Mouse (Mus musculus) adrenal gland, postnatal 10 days (tissue): ENCODE data around the gene Ttc30a2. TPM values are rescaled to one million over a fixed set of nuclear protein-coding genes. Genes with fewer than 3 reads are reported as not detected.
A peak's percentile ranks its signal among the peaks of the same experiment; 100 is the strongest.

Source experiments
- DNase-seq: peaks from one replicate; pipeline ENCODE4 v3.0.0; 2021; ENCODE audit warnings: mixed read lengths
- long read RNA-seq, 2 experiments: library from polyadenylated mRNA; stranded (forward); transcript quantifications; one replicate each; pipeline ENCODE4 v2.0.0; 2021
- total RNA-seq, 2 experiments: library from RNA; stranded (reverse); gene quantifications; 2 replicates each; pipeline ENCODE4 v1.2.3; 2021

Ttc30a2 gene
- 1 to 10 TPM in 1 of 2 experiments, under 1 TPM in 1; 0.78 to 1.2 TPM for total RNA-seq
- long read RNA-seq, experiment 1, result 0 reads
- long read RNA-seq, experiment 2, result 0 reads

- DNase-seq, result peak; percentile 47
Observed at GRCm38 (mm10) chr2:75977752-75978368, at the start of gene Ttc30a2. TSS of gene Ttc30a2 (minus strand) at chr2:75978170.

GRCm38 (mm10) chr2:76016890-76017289, 38.9 kb upstream of the Ttc30a2 start:
- peak; percentile 10 for DNase-seq

- no peak for DNase-seq
Observed at GRCm38 (mm10) chr2:76016136-76016535, 38.2 kb upstream of the Ttc30a2 start.

GRCm38 (mm10) chr2:76015460-76015859, 37.5 kb upstream of the Ttc30a2 start:
- no peak for DNase-seq

GRCm38 (mm10) chr2:76014659-76015058, 36.7 kb upstream of the Ttc30a2 start:
- DNase-seq, result no peak

GRCm38 (mm10) chr2:76006194-76006593, 28.2 kb upstream of the Ttc30a2 start:
- DNase-seq, result no peak

GRCm38 (mm10) chr2:76002899-76003298, 24.9 kb upstream of the Ttc30a2 start:
- no peak for DNase-seq

GRCm38 (mm10) chr2:76001392-76001791, 23.4 kb upstream of the Ttc30a2 start:
- DNase-seq, result peak; percentile 86

GRCm38 (mm10) chr2:75999636-76000035, 21.7 kb upstream of the Ttc30a2 start:
- peak; percentile 58 for DNase-seq

- DNase-seq, result no peak
Observed at GRCm38 (mm10) chr2:75998692-75999091, 20.7 kb upstream of the Ttc30a2 start.

GRCm38 (mm10) chr2:75997726-75998125, 19.8 kb upstream of the Ttc30a2 start:
- no peak for DNase-seq

- no peak for DNase-seq
Observed at GRCm38 (mm10) chr2:75994841-75995240, 16.9 kb upstream of the Ttc30a2 start.

GRCm38 (mm10) chr2:75991581-75992205, 13.7 kb upstream of the Ttc30a2 start:
- DNase-seq, result no peak

- peak; percentile 89 for DNase-seq
Observed at GRCm38 (mm10) chr2:75990885-75991539, 13.0 kb upstream of the Ttc30a2 start.

GRCm38 (mm10) chr2:75989694-75990093, 11.7 kb upstream of the Ttc30a2 start:
- DNase-seq, result no peak

GRCm38 (mm10) chr2:75988779-75989363, 10.9 kb upstream of the Ttc30a2 start:
- no peak for DNase-seq

- DNase-seq, result no peak
Observed at GRCm38 (mm10) chr2:75988378-75988777, 10.4 kb upstream of the Ttc30a2 start.

- DNase-seq, result peak; percentile 31
Observed at GRCm38 (mm10) chr2:75987739-75988138, 9.8 kb upstream of the Ttc30a2 start.

- peak; percentile 59 for DNase-seq
Observed at GRCm38 (mm10) chr2:75985124-75985523, 7.2 kb upstream of the Ttc30a2 start.

GRCm38 (mm10) chr2:75983847-75984246, 5.9 kb upstream of the Ttc30a2 start:
- DNase-seq, result no peak

GRCm38 (mm10) chr2:75983091-75983490, 5.1 kb upstream of the Ttc30a2 start:
- no peak for DNase-seq

- DNase-seq, result no peak
Observed at GRCm38 (mm10) chr2:75982626-75983025, 4.7 kb upstream of the Ttc30a2 start.
